Mouse (Mus musculus) forebrain, embryonic 10.5 days (tissue): ENCODE results near the gene Hspg2. TPM values are rescaled to one million over a fixed set of nuclear protein-coding genes. Genes with fewer than 3 reads are reported as not detected.

Experiments
- DNase-seq: peaks from one replicate; pipeline ENCODE4 v3.0.0-alpha.2; 2017; ENCODE audit warnings: low spot score; ENCODE audit errors: extremely low spot score
- H3K27ac ChIP-seq: fragments of 300-500 bp; sonication (generic); 2 replicates; pipeline ENCODE4 v1.5.1; 2016; ENCODE audit warnings: mild to moderate bottlenecking
- H3K27me3 ChIP-seq: fragments of 300-500 bp; sonication (generic); 2 replicates; pipeline ENCODE4 v1.6.1; 2016; ENCODE audit warnings: mild to moderate bottlenecking; ENCODE audit not compliant: poor library complexity, severe bottlenecking
- H3K36me3 ChIP-seq: fragments of 300-500 bp; sonication (generic); replicated peaks from 2 replicates; pipeline ENCODE4 v1.6.1; 2016; ENCODE audit warnings: mild to moderate bottlenecking, moderate library complexity
- H3K4me1 ChIP-seq: fragments of 300-500 bp; sonication (generic); 2 replicates; pipeline ENCODE4 v1.6.1; 2016
- H3K4me3 ChIP-seq: fragments of 300-500 bp; sonication (generic); 2 replicates; pipeline ENCODE4 v1.5.1; 2016; ENCODE audit warnings: mild to moderate bottlenecking, moderate library complexity
- H3K9me3 ChIP-seq: fragments of 300-500 bp; sonication (generic); 2 replicates; pipeline ENCODE4 v1.6.1; 2016; ENCODE audit warnings: mild to moderate bottlenecking, moderate library complexity
- WGBS: fragments of 180-500 bp; shearing (Covaris S2); methylation state at CpG from one replicate; pipeline ENCODE4 v1.1.7; 2016; 5-methylcytosine and 5-hydroxymethylcytosine counted together
- polyA plus RNA-seq: library from polyadenylated mRNA; unstranded; fragments of >200 nt; fragmentation: Nextera tagmentation; extraction: Ambion mirVana; gene quantifications from 2 replicates; pipeline ENCODE4 v1.2.1, GENCODE M21; 2016

Gene Hspg2
- polyA plus RNA-seq, 1 experiment from 2014 or later, result 15.6 TPM

- DNase-seq, result no peak
- no peaks in the 10 kb centered on the region for H3K36me3 ChIP-seq
- H3K9me3 ChIP-seq, result no peaks in the 10 kb centered on the region
- no peak overlapping the region for H3K4me3 ChIP-seq
- peaks cover 8% of the 10 kb centered on the region for H3K27me3 ChIP-seq
- WGBS, result 86% methylated on average over 2 of the region's 2 CpGs
- peak overlapping the region; percentile 93 for H3K27ac ChIP-seq
- H3K4me1 ChIP-seq, result peaks cover 65% of the 10 kb centered on the region
These were observed 1.0 kb upstream of the Hspg2 start for GRCm38 (mm10) chr4:137467525-137467924.

GRCm38 (mm10) chr4:137469081-137469844, 694 bp downstream of the Hspg2 start:
- peaks cover 8% of the 10 kb centered on the region for H3K27me3 ChIP-seq
- peaks cover 5% of the 10 kb centered on the region; the same call in 1 of the 2 replicates for H3K36me3 ChIP-seq

GRCm38 (mm10) chr4:137469845-137470692, 1.5 kb downstream of the Hspg2 start:
- 36% methylated on average over 15 of the region's 15 CpGs for WGBS

More at GRCm38 (mm10) chr4:137469081-137469844, 694 bp downstream of the Hspg2 start:
- peak overlapping the region; percentile 93 for H3K27ac ChIP-seq
- DNase-seq, result peak; percentile 42
- no peaks in the 10 kb centered on the region for H3K9me3 ChIP-seq
- 3% methylated on average over 20 of the region's 20 CpGs for whole genome bisulfite sequencing
- peaks cover 80% of the 10 kb centered on the region for H3K4me1 ChIP-seq
- peak overlapping the region; percentile 85 for H3K4me3 ChIP-seq

GRCm38 (mm10) chr4:137470701-137471317, 2.2 kb downstream of the Hspg2 start:
- Histone ChIP-seq H3K27ac (peak overlapping the region; percentile 93), H3K9me3 (no peaks in the 10 kb centered on the region), H3K36me3 (peaks cover 5% of the 10 kb centered on the region; the same call in 1 of the 2 replicates), H3K4me3 (peak overlapping the region; percentile 85), H3K27me3 (peaks cover 8% of the 10 kb centered on the region), H3K4me1 (peaks cover 81% of the 10 kb centered on the region)
- WGBS, result 72% methylated on average over 9 of the region's 9 CpGs
- DNase-seq, result no peak

More at GRCm38 (mm10) chr4:137469845-137470692, 1.5 kb downstream of the Hspg2 start:
- H3K4me1 ChIP-seq, result peaks cover 78% of the 10 kb centered on the region
- no peak for DNase-seq
- H3K27me3 ChIP-seq, result peaks cover 8% of the 10 kb centered on the region
- H3K4me3 ChIP-seq, result peak overlapping the region; percentile 85
- peak overlapping the region; percentile 93 for H3K27ac ChIP-seq
- H3K36me3 ChIP-seq, result peaks cover 5% of the 10 kb centered on the region; the same call in 1 of the 2 replicates
- no peaks in the 10 kb centered on the region for H3K9me3 ChIP-seq

GRCm38 (mm10) chr4:137471326-137471725, 2.8 kb downstream of the Hspg2 start:
- Histone ChIP-seq H3K9me3 (no peaks in the 10 kb centered on the region), H3K27me3 (peaks cover 8% of the 10 kb centered on the region), H3K4me1 (peaks cover 86% of the 10 kb centered on the region), H3K36me3 (peaks cover 5% of the 10 kb centered on the region; the same call in 1 of the 2 replicates), H3K4me3 (peak overlapping the region; percentile 85; the same call in 1 of the 2 replicates), H3K27ac (peak overlapping the region; percentile 93)
- 66% methylated on average over 8 of the region's 8 CpGs for WGBS
- DNase-seq, result no peak

GRCm38 (mm10) chr4:137473240-137473639, 4.7 kb downstream of the Hspg2 start:
- 90% methylated on average over 8 of the region's 8 CpGs for WGBS
- no peak for DNase-seq
- H3K27me3 ChIP-seq, result peaks cover 8% of the 10 kb centered on the region
- H3K4me3 ChIP-seq, result no peak overlapping the region
- peaks cover 5% of the 10 kb centered on the region; the same call in 1 of the 2 replicates for H3K36me3 ChIP-seq
- H3K9me3 ChIP-seq, result no peaks in the 10 kb centered on the region
- peak overlapping the region; percentile 63; the same call in 1 of the 2 replicates for H3K27ac ChIP-seq
- H3K4me1 ChIP-seq, result peaks cover 90% of the 10 kb centered on the region

GRCm38 (mm10) chr4:137473701-137474388, 5.3 kb downstream of the Hspg2 start:
- Histone ChIP-seq H3K9me3 (no peaks in the 10 kb centered on the region), H3K4me1 (peaks cover 90% of the 10 kb centered on the region), H3K36me3 (peaks cover 5% of the 10 kb centered on the region; the same call in 1 of the 2 replicates), H3K27me3 (peaks cover 8% of the 10 kb centered on the region), H3K4me3 (no peak overlapping the region), H3K27ac (peak overlapping the region; percentile 63)
- 84% methylated on average over 18 of the region's 18 CpGs for WGBS
- no peak for DNase-seq

GRCm38 (mm10) chr4:137474694-137475093, 6.1 kb downstream of the Hspg2 start:
- Histone ChIP-seq H3K4me1 (peaks cover 90% of the 10 kb centered on the region), H3K27ac (no peak overlapping the region), H3K27me3 (peaks cover 6% of the 10 kb centered on the region), H3K4me3 (no peak overlapping the region), H3K36me3 (peaks cover 5% of the 10 kb centered on the region; the same call in 1 of the 2 replicates), H3K9me3 (no peaks in the 10 kb centered on the region)
- no peak for DNase-seq
- WGBS, result 91% methylated on average over 7 of the region's 7 CpGs

GRCm38 (mm10) chr4:137475271-137476050, 6.9 kb downstream of the Hspg2 start:
- no peak for DNase-seq
- H3K4me1 ChIP-seq, result peaks cover 90% of the 10 kb centered on the region
- H3K27me3 ChIP-seq, result no peaks in the 10 kb centered on the region
- H3K27ac ChIP-seq, result no peak overlapping the region
- H3K9me3 ChIP-seq, result no peaks in the 10 kb centered on the region
- WGBS, result 85% methylated on average over 13 of the region's 13 CpGs
- H3K4me3 ChIP-seq, result no peak overlapping the region
- peaks cover 5% of the 10 kb centered on the region; the same call in 1 of the 2 replicates for H3K36me3 ChIP-seq

- peaks cover 90% of the 10 kb centered on the region for H3K4me1 ChIP-seq
- no peak for DNase-seq
- peak overlapping the region; percentile 70 for H3K27ac ChIP-seq
- H3K4me3 ChIP-seq, result 0 out of 2 replicates have a peak overlapping the region, but pooled peaks have one; percentile 9
- peaks cover 5% of the 10 kb centered on the region; the same call in 1 of the 2 replicates for H3K36me3 ChIP-seq
- 38% methylated on average over 10 of the region's 10 CpGs for WGBS
- no peaks in the 10 kb centered on the region for H3K9me3 ChIP-seq
- H3K27me3 ChIP-seq, result no peaks in the 10 kb centered on the region
These were observed 7.6 kb downstream of the Hspg2 start for GRCm38 (mm10) chr4:137476065-137476760.
